Mouse (Mus musculus): Measurements from ENCODE around the gene Tbx2. TPM values are rescaled to one million over a fixed set of nuclear protein-coding genes. Genes with fewer than 3 reads are reported as not detected.

Gene Tbx2
- total RNA-seq, 1 experiment: 0.80 TPM

- in situ Hi-C loops (cut with MboI; ENCODE audit: low sequenced_read_pairs in 2 of 2, unreplicated experiment in 2 of 2): no loop called here
- DNase-seq (ENCODE audit: low read depth, low spot score): no peak
- Histone ChIP-seq H3K9me3 (ENCODE audit: control insufficient read depth, insufficient read depth, low read depth, low read length) (no peaks in the 10 kb centered on the region), H3K27ac (ENCODE audit: insufficient read depth, low read depth, low read length, poor library complexity, severe bottlenecking) (no peak overlapping the region), H3K4me3 (ENCODE audit: insufficient read depth in 1 of 2, low read depth in 1 of 2, low read length in 2 of 2, poor library complexity in 1 of 2, severe bottlenecking in 1 of 2) (no peak overlapping the region), H3K9ac (ENCODE audit: insufficient read depth, low read depth, low read length, poor library complexity, severe bottlenecking) (no peak overlapping the region), H3K36me3 (ENCODE audit: control insufficient read depth, insufficient read depth, low read length, poor library complexity, severe bottlenecking) (no peaks in the 10 kb centered on the region), H3K4me1 (ENCODE audit: control insufficient read depth in 2 of 2, insufficient read depth in 2 of 2, low read length in 2 of 2, poor library complexity in 1 of 2) (peaks cover 0 to 7% of the 10 kb centered on the region in 2 experiments; a peak in 1 of 4 replicates)
- TF ChIP-seq ZC3H11A (IDR thresholded peaks at IDR 0.05; ENCODE audit: borderline replicate concordance, low read depth, low read length) (no peak), MAFK (IDR thresholded peaks at IDR 0.05; ENCODE audit: insufficient read depth, low read depth, low read length) (no peak), ZNF384 (IDR thresholded peaks at IDR 0.05; ENCODE audit: low read depth, low read length) (no peak), HCFC1 (IDR thresholded peaks at IDR 0.05; ENCODE audit: borderline replicate concordance, insufficient read depth, low read length) (no peak), CHD2 (IDR thresholded peaks at IDR 0.05; ENCODE audit: low read depth, low read length) (no peak)
Measured at GRCm38 (mm10) chr11:85791212-85791611, 41.1 kb upstream of the Tbx2 start.

GRCm38 (mm10) chr11:85792534-85793215, 39.7 kb upstream of the Tbx2 start:
- H3K9me3 ChIP-seq (ENCODE audit: control insufficient read depth, insufficient read depth, low read depth, low read length): no peaks in the 10 kb centered on the region
- in situ Hi-C loops (cut with MboI; ENCODE audit: low sequenced_read_pairs in 2 of 2, unreplicated experiment in 2 of 2): no loop called here
- H3K9ac ChIP-seq (ENCODE audit: insufficient read depth, low read depth, low read length, poor library complexity, severe bottlenecking): no peak overlapping the region
- H3K36me3 ChIP-seq (ENCODE audit: control insufficient read depth, insufficient read depth, low read length, poor library complexity, severe bottlenecking): no peaks in the 10 kb centered on the region
- H3K4me3 ChIP-seq (ENCODE audit: insufficient read depth in 1 of 2, low read depth in 1 of 2, low read length in 2 of 2, poor library complexity in 1 of 2, severe bottlenecking in 1 of 2): no peak overlapping the region
- DNase-seq (ENCODE audit: low read depth, low spot score): no peak
- peak overlapping the region; percentile 25; the same call in 1 of the 2 replicates for H3K27ac ChIP-seq (ENCODE audit: insufficient read depth, low read depth, low read length, poor library complexity, severe bottlenecking)
- H3K4me1 ChIP-seq (ENCODE audit: control insufficient read depth in 2 of 2, insufficient read depth in 2 of 2, low read length in 2 of 2, poor library complexity in 1 of 2): peaks cover 0 to 7% of the 10 kb centered on the region in 2 experiments; a peak in 1 of 4 replicates
- no peak for TF ChIP-seq ZNF384 (IDR thresholded peaks at IDR 0.05; ENCODE audit: low read depth, low read length)
- TF ChIP-seq HCFC1 (IDR thresholded peaks at IDR 0.05; ENCODE audit: borderline replicate concordance, insufficient read depth, low read length): no peak
- no peak for TF ChIP-seq CHD2 (IDR thresholded peaks at IDR 0.05; ENCODE audit: low read depth, low read length)
- no peak for TF ChIP-seq ZC3H11A (IDR thresholded peaks at IDR 0.05; ENCODE audit: borderline replicate concordance, low read depth, low read length)
- TF ChIP-seq MAFK (IDR thresholded peaks at IDR 0.05; ENCODE audit: insufficient read depth, low read depth, low read length): no peak

GRCm38 (mm10) chr11:85799456-85799855, 32.9 kb upstream of the Tbx2 start:
- TF ChIP-seq ZC3H11A (IDR thresholded peaks at IDR 0.05; ENCODE audit: borderline replicate concordance, low read depth, low read length) (no peak), ZNF384 (IDR thresholded peaks at IDR 0.05; ENCODE audit: low read depth, low read length) (no peak), CHD2 (IDR thresholded peaks at IDR 0.05; ENCODE audit: low read depth, low read length) (no peak), MAFK (IDR thresholded peaks at IDR 0.05; ENCODE audit: insufficient read depth, low read depth, low read length) (no peak), HCFC1 (IDR thresholded peaks at IDR 0.05; ENCODE audit: borderline replicate concordance, insufficient read depth, low read length) (no peak)
- Histone ChIP-seq H3K9ac (ENCODE audit: insufficient read depth, low read depth, low read length, poor library complexity, severe bottlenecking) (no peak overlapping the region), H3K36me3 (ENCODE audit: control insufficient read depth, insufficient read depth, low read length, poor library complexity, severe bottlenecking) (no peaks in the 10 kb centered on the region), H3K27ac (ENCODE audit: insufficient read depth, low read depth, low read length, poor library complexity, severe bottlenecking) (no peak overlapping the region), H3K4me1 (ENCODE audit: control insufficient read depth in 2 of 2, insufficient read depth in 2 of 2, low read length in 2 of 2, poor library complexity in 1 of 2) (no peaks in the 10 kb centered on the region), H3K4me3 (ENCODE audit: insufficient read depth in 1 of 2, low read depth in 1 of 2, low read length in 2 of 2, poor library complexity in 1 of 2, severe bottlenecking in 1 of 2) (no peak overlapping the region), H3K9me3 (ENCODE audit: control insufficient read depth, insufficient read depth, low read depth, low read length) (no peaks in the 10 kb centered on the region)
- in situ Hi-C loops (cut with MboI; ENCODE audit: low sequenced_read_pairs in 2 of 2, unreplicated experiment in 2 of 2): no loop called here
- DNase-seq (ENCODE audit: low read depth, low spot score): no peak

- H3K36me3 ChIP-seq (ENCODE audit: control insufficient read depth, insufficient read depth, low read length, poor library complexity, severe bottlenecking): no peaks in the 10 kb centered on the region
- in situ Hi-C loops (cut with MboI; ENCODE audit: low sequenced_read_pairs in 2 of 2, unreplicated experiment in 2 of 2): no loop called here
- H3K27ac ChIP-seq (ENCODE audit: insufficient read depth, low read depth, low read length, poor library complexity, severe bottlenecking): no peak overlapping the region
- no peak for TF ChIP-seq CHD2 (IDR thresholded peaks at IDR 0.05; ENCODE audit: low read depth, low read length)
- no peak for TF ChIP-seq MAFK (IDR thresholded peaks at IDR 0.05; ENCODE audit: insufficient read depth, low read depth, low read length)
- no peak for TF ChIP-seq ZC3H11A (IDR thresholded peaks at IDR 0.05; ENCODE audit: borderline replicate concordance, low read depth, low read length)
- no peak overlapping the region for H3K4me3 ChIP-seq (ENCODE audit: insufficient read depth in 1 of 2, low read depth in 1 of 2, low read length in 2 of 2, poor library complexity in 1 of 2, severe bottlenecking in 1 of 2)
- no peaks in the 10 kb centered on the region for H3K4me1 ChIP-seq (ENCODE audit: control insufficient read depth in 2 of 2, insufficient read depth in 2 of 2, low read length in 2 of 2, poor library complexity in 1 of 2)
- H3K9me3 ChIP-seq (ENCODE audit: control insufficient read depth, insufficient read depth, low read depth, low read length): no peaks in the 10 kb centered on the region
- no peak overlapping the region for H3K9ac ChIP-seq (ENCODE audit: insufficient read depth, low read depth, low read length, poor library complexity, severe bottlenecking)
- DNase-seq (ENCODE audit: low read depth, low spot score): no peak
Measured at GRCm38 (mm10) chr11:85799856-85800255, 32.5 kb upstream of the Tbx2 start.

Measured in ES-E14 (cell line).